Mouse (Mus musculus) myocyte (in vitro differentiated cells): Measurements from ENCODE around the gene Btbd3.

ENCODE experiments used
- MYOD1 ChIP-seq, 3 experiments: IDR thresholded peaks; one replicate each; pipeline ENCODE4 v1.6.1; 2011; ENCODE audit warnings: control low read depth in 2 of 3, low read depth in 2 of 3, mild to moderate bottlenecking in 2 of 3, moderate library complexity in 1 of 3; ENCODE audit not compliant: insufficient read length in 2 of 3, control insufficient read depth in 1 of 3
- MYOG ChIP-seq, 3 experiments: IDR thresholded peaks; one replicate each; pipeline ENCODE4 v1.6.1; 2011; ENCODE audit warnings: control low read depth in 2 of 3, low read depth in 2 of 3, mild to moderate bottlenecking in 2 of 3; ENCODE audit not compliant: insufficient read length in 2 of 3, control insufficient read depth in 1 of 3, insufficient read depth in 1 of 3
- POLR2A ChIP-seq: IDR thresholded peaks from one replicate; pipeline ENCODE4 v1.6.1; 2011; ENCODE audit warnings: low read depth, mild to moderate bottlenecking, control low read depth, moderate library complexity; ENCODE audit not compliant: insufficient read length
- POLR2AphosphoS2 ChIP-seq: IDR thresholded peaks from one replicate; pipeline ENCODE4 v1.6.1; 2011; ENCODE audit warnings: low read depth, control low read depth; ENCODE audit not compliant: insufficient read length
- USF1 ChIP-seq: IDR thresholded peaks from one replicate; pipeline ENCODE4 v1.6.1; 2011; ENCODE audit warnings: low read depth, mild to moderate bottlenecking, control low read depth, moderate library complexity

DNA sequence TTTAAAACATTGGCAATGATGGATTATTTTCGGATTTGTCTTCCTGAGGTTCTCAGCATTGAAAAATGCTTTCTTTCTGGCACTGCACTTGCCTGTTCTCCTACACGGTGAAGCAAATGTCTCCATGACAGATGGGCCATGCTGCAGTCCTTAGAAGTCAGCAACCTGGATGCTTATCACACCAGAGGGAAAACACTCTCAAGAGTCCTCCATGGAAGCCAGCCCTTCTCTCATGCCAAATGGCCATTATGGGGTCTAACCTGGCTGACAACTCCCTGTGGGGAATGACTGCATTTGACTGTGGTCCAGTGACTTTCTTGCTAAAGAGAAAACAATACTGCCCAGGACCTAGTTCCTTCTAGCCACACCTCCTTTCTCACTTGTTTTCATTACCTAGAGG lies 166.0 kb downstream of the Btbd3 start:
- TF ChIP-seq MYOD1 (IDR thresholded peaks at IDR 0.05; ENCODE audit: control insufficient read depth in 1 of 3, insufficient read length in 2 of 3, low read depth in 2 of 3) = no peak
- no peak for TF ChIP-seq POLR2A
- TF ChIP-seq MYOG (IDR thresholded peaks at IDR 0.05; ENCODE audit: control insufficient read depth in 1 of 3, insufficient read depth in 1 of 3, insufficient read length in 2 of 3, low read depth in 2 of 3) = no peak
- no peak for TF ChIP-seq POLR2AphosphoS2
- TF ChIP-seq USF1 = no peak
